Mouse (Mus musculus) ES-E14 (cell line): ENCODE results near the gene Gtf2ird1.

Experiments used
- CHD2 ChIP-seq: IDR thresholded peaks from 2 replicates; pipeline ENCODE4 v1.6.1; 2014; ENCODE audit warnings: mild to moderate bottlenecking, low read depth, low read length, inconsistent platforms
- HCFC1 ChIP-seq: IDR thresholded peaks from 2 replicates; pipeline ENCODE4 v1.6.1; 2012; ENCODE audit warnings: low read length, inconsistent platforms, borderline replicate concordance; ENCODE audit not compliant: insufficient read depth
- MAFK ChIP-seq: IDR thresholded peaks from 2 replicates; pipeline ENCODE4 v1.6.1; 2014; ENCODE audit warnings: mild to moderate bottlenecking, low read depth, low read length, inconsistent platforms; ENCODE audit not compliant: insufficient read depth
- ZNF384 ChIP-seq: IDR thresholded peaks from 2 replicates; pipeline ENCODE4 v1.6.1; 2012; ENCODE audit warnings: low read depth, low read length, inconsistent platforms

GRCm38 (mm10) chr5:134436782-134437458 lies 19.6 kb downstream of the Gtf2ird1 start:
- TF ChIP-seq HCFC1, result no peak
- no peak for TF ChIP-seq ZNF384
- no peak for TF ChIP-seq MAFK
- peak; percentile 21; the same call in 1 of the 2 replicates for TF ChIP-seq CHD2
